Mouse (Mus musculus) gastrocnemius, postnatal 10 days (tissue): ENCODE results near the gene Arfgef2. TPM values are rescaled to one million over a fixed set of nuclear protein-coding genes. Genes with fewer than 3 reads are reported as not detected.

ENCODE experiments used
- DNase-seq: peaks from one replicate; pipeline ENCODE4 v3.0.0; 2021; ENCODE audit warnings: mixed read lengths
- total RNA-seq, 2 experiments: library from RNA; stranded (reverse); gene quantifications; 2 replicates each; pipeline ENCODE4 v1.2.3; 2021

Arfgef2 gene
- total RNA-seq, 2 experiments from 2014 or later, result 18.8 to 22.8 TPM

DNA sequence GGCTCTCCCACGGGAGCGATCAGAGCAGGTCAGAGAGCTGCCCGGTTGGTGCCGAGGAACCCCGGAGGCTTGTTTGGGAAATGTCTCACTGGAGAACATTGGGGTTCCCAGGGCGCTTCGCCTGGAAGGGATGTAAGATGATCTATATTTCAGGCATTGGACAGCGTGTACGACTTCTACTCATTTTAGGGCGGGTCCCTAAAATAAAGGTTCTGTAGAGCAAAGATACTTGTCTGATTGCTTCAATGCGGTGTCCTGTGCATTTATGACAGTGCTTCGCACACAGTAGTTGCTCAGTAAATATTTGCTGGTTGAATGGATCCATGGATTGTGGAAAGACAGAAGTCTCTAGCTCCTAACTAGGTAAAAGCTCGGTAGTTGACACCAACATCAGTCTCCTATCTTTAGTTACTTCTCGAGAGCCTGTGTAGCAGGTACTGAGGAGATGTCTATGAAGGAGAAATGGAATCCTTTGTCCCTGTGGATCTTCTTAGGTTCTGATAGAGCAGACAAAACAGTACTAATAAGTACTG is 851 bp downstream of the Arfgef2 start:
- DNase-seq, result no peak

DNA sequence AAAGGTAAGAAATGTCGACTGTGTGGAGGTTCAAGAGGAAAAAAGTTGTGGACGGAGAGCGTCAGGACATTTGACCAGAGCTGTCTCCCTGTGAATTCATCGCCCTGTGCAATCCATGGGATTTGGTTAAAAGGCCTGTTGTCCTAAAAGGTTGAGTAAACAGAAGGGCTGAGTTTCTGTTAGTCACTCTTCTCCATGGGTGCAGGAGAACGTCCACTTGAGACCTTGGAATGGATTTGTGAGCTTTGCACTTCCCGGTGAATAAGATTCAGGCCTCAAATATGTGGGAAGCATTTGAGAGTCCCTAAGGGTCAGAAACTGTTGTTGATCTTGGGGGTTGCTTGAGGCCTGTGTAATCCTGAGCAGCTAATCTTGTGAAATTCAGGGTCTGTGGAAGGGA is 1.4 kb downstream of the Arfgef2 start:
- DNase-seq, result no peak

DNA sequence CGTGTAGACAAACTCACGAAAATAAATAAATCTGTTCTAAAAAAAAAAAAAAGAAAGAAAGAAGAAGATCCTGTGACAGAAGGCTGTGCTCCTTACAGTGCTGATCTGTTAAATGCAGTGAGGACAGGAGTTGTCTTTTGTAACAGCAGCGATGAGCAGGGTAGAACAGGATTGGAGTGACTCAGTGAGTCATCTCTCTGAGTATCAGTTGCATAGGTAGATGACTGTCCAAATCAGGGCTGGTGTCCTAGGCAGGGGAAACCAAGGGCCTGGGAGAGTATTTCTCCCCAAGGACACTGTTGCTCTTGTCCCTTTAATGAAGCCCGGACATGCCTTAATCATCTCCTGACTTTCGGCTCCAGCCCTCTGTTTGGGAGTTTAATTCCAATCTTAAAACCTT is 4.1 kb downstream of the Arfgef2 start:
- no peak for DNase-seq

DNA sequence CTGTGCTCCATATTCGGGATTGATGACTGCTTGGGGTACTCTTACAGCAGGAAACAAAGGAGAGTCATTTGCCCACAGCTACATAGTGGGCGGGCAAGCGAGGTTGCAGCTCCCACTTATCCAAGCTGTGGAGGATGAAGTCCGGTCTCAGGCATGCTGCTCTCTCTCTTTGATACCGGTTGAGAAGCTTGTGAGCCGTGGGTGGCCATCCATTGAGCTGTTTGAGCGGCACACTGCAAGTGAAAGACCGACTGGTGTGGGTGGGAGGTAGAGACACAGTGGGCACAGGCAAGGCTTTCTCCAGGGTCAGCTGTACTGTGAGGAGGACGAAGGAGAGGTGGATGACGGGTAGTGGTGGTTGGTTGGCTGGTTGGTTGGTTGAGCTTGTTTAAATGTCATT is 5.4 kb downstream of the Arfgef2 start:
- no peak for DNase-seq

DNA sequence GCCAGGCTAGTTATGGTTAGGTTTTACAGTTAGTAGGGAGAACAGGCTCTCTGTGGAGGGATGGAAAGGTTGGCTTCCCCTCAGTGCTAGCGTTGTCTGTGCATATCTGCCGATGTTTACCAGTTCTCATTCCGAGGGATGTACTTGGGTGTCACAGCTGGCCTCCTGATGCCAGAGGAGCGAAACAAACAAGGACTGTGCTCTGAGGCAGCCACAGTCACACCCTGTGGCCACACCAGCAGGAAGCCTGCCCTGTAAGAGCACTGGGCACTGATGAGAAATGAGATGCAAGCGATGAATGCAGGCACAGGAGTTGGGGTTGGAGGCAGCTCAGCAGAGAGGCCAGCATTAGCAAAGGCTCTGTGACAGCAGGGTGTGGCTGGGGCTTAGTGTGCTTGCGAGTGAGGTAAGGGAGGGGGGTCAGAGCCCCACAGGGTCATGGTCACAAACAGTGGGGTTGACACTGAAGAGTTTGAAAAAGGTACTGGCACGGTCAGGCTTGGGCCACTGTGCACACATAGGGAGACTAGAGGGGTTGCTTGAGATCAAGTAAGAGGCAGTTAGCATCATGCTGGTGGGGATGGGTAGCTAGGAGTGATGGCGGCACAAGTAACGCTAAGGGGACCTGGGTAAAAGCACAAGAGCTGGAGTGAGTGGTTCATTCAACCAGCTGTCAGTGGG is 13.2 kb downstream of the Arfgef2 start:
- no peak for DNase-seq

DNA sequence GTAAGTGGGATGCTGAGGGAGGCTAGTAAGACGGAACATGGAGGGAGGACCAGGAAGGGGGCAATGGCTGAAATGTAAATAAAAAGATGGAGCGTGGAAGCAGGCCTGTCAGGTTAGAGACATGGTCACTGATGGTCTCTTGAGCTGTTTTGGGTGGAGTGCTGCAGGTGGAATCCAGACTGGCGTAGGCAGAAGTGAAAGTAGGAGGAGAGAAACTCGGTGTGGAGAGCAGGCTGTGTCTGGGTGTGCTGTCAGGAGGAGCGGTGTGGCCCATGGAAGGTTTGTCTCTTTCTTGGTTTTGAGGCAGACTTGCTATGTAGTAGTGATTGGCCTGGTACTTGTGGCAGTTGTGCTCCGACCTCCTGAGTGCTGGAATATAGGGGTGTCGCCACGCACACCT is 14.5 kb downstream of the Arfgef2 start:
- DNase-seq, result no peak

DNA sequence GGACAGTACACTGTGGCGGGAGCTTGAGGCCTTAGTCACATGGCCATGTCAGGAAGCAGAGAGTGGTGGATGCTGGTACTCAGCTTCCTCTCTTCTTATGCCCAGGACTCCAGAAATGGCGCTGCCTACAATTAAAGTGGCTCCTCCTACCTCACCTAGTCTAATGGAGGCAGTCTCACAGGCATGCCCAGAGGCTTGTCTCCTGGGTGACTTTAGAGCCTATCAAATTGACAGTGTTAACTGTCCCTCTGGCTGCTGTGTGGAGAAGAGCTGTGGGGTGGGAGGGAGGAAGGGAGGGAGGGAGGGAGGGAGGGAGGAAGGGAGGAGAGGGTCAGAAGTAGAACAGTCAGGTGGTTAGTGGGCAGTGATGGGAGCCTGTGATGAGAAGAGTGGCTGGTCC is 15.5 kb downstream of the Arfgef2 start:
- DNase-seq, result no peak

DNA sequence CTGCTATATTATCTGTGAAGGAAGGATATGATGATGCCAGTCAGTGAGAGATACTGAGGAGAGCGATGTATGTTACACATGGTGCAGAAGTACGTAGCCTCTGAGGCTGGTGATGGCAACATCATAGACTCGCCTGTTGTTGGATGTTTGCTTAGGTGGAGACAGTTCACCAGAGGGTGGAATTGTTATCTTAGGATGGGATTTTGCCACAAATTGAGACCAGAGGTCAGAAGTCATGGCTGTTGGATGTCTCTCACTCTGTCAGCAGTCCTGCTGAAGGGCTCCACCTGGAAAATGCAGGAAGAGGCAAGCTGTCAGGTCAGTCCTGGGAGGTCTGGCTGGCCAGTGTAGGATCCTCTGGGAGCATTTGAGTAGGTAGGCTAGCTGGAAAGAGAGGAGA is 16.0 kb downstream of the Arfgef2 start:
- DNase-seq, result no peak

DNA sequence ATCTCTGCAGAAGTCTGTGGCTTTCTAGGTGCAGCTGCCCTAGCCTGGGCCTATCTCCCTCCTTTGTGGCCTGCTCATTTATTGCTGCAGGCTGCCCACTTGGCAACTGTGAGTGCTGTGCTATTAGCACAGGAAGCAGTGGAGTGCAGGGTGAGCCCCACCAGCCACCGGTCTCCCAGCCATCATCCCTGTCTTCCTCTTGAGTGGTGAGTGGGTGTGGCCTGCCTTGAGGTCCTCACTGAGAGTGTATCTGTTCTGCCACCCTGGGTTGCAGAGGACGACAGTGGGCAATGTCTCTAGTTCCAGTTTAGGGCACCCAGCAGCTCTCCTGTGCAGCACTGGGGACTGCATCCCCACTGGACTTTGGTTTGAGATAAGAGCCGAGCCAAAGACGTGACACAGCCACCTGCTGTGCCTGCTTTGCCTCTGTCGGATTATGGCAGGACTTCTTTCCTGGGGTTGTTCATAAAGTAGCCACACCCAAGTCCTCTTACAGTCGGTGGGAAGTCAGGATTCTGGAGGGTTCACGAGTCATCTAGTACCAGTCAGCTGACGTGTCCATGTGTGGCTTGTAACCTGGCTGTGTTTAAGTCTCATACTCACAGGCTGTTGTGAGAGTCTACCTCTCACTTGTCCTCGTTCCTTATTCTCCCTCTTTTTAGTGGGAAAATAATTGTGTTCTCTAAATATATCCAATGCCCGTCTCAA is 16.9 kb downstream of the Arfgef2 start:
- DNase-seq, result no peak

DNA sequence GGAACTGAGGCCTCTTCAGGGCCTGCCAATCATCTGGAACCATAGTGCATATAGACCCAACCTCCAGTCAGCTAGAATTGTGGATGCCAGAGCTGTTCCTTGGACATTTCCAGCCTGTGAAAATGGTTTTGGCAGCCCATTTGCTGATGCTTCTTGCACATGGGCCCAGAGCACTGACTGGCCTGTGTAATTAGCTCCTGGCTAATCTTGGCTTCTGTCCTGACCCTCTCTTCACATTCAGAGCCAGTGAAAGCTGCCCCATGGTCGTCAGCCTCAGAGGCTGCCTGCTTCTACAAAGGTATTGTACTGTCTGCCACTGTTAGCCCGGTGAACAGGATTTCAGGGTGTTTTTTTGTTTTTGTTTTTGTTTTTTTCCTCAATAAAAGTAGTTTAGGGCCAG is 17.5 kb downstream of the Arfgef2 start:
- no peak for DNase-seq

DNA sequence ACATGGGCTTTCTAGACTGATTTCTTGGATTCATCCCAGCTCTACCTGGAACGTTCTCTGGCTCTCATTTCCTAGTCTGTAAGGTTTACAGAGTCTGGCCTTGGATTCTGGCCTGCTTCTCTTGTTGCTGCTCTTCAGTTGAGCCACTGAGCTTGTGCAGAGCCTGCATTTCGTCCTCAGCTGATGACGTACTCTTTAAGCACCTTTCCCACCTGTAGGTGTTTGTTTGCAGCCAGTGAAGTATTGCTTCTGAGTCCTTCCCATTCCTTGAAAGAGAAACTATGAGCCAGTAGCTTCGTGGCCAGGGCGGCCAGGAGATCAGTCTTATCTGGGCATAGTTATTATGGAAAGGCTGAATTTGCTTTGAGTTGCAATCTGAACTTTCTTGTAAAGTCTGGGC is 19.0 kb downstream of the Arfgef2 start:
- DNase-seq, result no peak

DNA sequence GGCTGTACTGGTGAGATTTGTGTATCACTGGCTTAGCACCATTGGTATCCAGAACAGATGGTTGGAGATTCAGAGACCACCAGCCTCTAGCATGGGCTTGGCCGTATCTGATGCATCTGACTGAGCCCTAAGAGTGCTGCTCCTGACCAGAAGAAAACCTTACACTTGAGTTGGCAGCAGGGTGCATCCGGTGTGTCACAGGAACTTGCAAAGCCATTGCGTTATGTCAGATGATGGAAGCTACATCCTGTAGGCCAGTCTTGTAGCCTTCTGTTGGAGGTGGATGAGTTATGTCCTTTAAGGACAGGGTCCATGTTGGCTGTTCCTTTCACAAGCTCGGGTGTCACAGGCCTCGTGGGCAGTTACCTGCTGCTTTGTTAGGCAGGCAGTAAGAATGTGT is 19.6 kb downstream of the Arfgef2 start:
- DNase-seq, result no peak

DNA sequence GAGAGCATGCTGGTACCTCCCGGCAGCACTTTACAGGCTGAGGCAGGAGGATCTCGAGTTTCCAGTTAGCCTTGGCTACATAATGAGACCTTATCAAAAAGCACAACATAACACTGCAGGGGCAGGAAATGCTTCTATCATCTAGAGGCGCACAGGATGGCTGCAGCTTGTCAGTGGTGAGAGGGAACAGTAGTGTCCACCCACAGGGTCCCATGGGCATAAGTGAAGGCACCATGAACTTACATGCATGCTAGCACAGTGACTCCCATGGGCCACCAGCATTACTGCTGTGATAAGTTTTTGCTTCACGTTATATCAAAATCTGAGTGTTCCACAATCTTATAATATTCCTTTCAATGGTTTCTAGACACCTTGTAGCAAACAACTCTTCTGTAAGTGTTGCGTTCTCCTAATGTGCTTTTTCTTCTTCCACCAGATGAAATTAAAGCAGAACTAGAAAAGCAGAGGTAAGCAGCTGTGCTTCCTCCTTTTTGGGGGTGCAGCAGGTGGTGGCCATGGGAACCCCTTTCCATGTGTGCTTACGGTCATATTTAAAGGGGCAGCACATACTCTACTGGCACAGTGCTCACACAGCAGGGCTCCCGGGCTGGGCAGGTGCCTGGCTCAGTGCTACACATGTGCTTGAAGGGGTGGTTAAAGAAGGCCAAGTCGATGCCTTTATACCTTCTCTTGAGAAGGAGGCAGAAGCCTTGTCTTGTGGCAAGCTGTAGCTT is 21.3 kb downstream of the Arfgef2 start:
- DNase-seq, result no peak

DNA sequence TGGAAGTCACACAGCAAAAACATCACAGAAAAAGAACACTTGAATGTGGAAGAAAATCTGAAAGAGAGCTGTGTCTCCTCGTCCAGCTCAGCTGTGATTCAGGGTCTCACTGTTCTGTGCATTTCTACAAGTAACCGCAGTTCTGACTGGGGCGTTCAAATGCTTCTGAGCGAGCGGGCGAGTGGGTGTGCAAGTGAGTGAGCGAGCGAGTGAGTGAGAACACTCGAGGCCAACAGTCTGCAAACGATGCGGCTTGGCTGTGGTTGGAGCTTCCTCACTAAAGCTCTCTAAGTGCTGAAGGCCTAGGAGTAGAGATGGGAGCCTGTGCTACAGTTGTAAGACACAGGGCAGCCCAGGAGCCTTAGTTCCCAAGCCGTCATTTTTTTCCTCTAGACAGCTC is 22.9 kb downstream of the Arfgef2 start:
- no peak for DNase-seq

DNA sequence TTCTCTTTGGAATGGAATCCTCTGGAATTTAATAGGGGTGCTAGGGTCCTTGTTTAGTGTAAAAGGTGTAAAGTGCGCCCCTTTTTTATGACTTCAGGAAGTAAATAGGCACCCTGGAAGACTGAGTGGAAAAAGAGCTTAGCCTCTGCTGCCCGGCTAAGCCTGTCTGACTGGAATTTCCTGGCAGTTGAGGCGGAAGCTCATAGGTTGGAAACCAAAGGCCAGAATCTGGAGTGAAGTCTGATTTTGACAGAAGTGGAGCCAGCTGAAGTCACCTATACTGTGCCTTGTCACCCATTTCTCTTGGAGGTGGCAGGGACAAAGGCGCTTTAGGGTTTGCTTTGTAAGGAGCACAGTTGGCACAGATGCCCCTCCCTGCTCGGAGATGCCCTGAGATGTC is 25.0 kb downstream of the Arfgef2 start:
- no peak for DNase-seq

DNA sequence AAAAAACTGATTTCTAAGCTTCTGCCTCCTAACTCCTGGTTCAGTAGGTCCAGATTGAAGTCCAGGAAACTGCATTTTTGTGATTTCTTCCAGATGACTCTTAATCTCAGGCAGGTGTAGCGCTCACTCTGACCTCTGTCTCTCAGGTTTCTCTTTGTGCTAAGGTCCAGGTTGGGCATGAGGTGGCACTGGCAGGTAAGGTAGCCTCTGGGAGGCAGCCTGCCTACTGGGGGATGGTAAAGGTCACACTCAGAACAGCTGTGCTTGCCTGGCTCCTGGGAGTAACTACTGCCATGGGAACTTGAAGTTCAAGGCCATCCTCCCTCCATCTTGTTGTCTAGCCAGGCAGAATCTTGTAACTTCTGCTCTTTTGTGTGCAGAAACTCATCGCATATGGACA is 28.7 kb downstream of the Arfgef2 start:
- no peak for DNase-seq

DNA sequence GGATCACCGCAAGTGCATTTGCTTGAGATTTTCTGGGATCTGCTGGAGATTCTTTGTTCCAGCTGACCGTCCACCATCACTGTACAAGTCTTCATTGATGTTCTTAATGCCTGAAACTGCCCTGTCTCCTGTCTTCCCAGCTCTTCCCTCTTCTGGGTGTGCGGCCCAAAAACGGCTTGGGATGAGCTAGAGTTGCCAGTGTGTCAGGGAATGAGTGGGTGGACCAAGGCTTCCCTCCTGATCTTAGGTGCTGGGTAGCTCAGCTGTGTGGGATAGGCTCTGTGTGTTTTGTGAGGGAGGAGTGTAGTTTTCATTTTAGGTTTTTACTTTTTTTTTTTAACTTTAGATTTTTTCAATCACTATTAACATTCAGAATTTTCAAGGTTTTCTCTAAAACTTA is 29.4 kb downstream of the Arfgef2 start:
- no peak for DNase-seq

DNA sequence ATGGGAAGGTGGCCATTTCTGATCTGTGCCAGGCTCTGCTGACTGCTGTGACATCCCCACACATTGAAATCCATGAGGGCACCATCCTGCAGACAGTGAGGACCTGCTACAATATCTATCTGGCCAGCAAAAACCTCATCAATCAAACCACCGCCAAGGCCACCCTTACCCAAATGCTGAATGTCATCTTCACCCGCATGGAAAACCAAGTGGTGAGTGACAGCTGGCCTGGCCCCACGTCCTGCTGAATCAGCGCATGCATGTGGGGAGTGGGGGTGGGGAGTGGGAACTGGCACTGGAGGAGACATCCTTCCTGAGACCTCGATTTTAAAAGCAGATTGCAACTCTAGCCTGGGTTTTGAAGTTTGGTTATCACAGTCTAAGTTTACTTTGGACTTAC is 30.2 kb downstream of the Arfgef2 start:
- DNase-seq, result no peak

DNA sequence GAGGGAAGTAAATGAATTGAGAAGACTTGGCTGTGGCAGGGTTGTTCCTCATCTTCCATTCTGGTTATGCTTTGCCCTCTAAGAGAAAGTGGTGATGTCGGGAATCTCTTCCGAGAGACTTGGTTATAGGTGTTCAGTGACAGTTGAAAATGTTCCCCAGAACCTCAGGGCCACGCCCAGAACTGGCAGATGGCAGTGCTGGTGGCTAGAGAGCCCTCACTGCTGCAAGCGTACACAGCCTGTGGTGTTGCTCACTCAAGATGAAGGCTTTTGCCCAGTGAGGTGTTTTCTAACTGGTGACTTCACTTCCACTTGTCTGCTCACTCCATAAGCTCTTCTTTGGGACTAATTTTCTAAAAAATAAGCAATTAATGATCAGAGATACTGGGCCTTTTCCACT is 36.4 kb downstream of the Arfgef2 start:
- no peak for DNase-seq

DNA sequence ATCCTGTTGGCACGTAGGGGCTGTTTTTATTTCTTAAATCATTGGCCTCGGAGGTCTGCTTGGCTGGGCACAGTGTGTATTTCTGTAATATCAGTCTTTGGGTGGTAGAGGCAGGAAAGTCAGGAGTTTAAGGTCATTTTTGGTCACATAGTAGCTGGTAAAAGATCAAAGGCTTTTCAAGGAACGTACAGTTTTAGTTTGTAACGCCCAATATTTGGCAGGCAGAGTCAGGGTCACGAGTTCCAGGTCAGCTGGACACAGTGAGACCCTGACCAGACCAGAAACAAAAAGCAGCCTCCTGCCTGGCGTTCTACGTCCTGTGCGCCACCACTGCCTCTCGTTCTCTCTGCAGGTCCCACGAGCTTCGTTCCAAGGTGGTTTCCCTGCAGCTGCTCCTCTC is 45.3 kb downstream of the Arfgef2 start:
- DNase-seq, result no peak

DNA sequence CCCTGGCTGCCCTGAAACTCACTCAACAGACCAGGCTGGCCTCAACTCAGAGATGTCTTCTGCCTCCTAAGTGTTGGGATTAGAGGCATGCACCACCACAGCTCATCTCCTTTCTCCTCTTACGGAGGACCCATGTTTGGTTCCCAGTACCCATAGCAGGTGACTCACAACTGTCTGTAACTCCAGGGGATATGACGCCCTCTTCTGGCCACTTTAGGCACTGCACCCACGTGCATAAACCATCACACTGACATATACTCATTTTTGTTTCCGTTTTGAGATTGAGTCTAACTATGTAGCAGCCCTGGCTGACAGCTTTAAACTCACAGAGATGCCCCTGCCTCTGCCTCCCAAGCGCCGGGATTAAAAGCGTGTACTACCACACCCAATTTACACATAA is 46.9 kb downstream of the Arfgef2 start:
- DNase-seq, result no peak

DNA sequence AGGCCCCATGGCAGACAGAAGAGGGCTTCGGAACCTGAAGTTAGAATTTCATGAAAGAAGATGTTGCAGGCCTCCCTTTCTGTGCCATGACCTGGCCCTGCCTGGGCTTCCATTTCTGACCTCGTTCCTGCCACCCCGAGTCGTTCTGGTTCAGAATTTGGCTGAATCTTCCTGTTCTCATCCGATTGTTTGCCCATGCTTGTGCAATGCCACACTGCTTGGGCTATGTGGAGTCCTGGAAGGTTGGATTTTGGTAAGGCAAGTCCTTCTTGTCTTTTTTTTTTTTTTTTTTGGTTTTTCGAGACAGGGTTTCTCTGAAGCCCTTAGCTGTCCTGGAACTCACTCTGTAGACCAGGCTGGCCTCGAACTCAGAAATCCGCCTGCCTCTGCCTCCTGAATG is 50.4 kb downstream of the Arfgef2 start:
- no peak for DNase-seq

DNA sequence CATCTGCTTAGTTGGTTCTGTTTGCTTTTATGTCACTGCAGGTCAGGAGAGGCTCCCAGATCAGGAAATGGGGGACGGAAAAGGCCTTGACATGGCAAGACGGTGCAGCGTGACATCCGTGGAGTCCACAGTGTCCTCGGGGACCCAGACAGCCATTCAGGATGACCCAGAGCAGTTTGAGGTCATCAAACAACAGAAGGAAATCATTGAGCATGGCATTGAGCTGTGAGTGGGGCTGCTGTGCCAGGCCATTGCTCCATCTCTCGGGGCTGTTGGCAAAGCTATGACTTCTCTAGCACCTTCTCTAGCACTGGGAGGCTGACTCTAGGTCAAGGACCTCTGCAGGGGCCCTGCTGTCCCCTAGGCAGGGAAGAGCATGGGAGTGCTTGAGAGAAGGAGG is 51.0 kb downstream of the Arfgef2 start:
- no peak for DNase-seq
